Mouse (Mus musculus) hindbrain, postnatal 0 days (tissue): ENCODE measurements around the gene Ctbp1. TPM values are rescaled to one million over a fixed set of nuclear protein-coding genes. Genes with fewer than 3 reads are reported as not detected.

ENCODE experiments used
- ATAC-seq: fragments of 200-750 bp; cut with Nextera tagmentation; 2 replicates; pipeline ENCODE4 v1.8.0; 2017; ENCODE audit warnings: mild to moderate bottlenecking, moderate TSS enrichment, moderate library complexity
- DNase-seq: peaks from one replicate; pipeline ENCODE4 v3.0.0-alpha.2; 2015; ENCODE audit warnings: low spot score
- H3K27ac ChIP-seq: fragments of 300-500 bp; sonication (generic); 2 replicates; pipeline ENCODE4 v1.5.1; 2014; ENCODE audit warnings: mild to moderate bottlenecking
- H3K27me3 ChIP-seq: fragments of 300-500 bp; sonication (generic); 2 replicates; pipeline ENCODE4 v1.6.1; 2014; ENCODE audit warnings: low read length, mixed read lengths; ENCODE audit not compliant: insufficient read depth
- H3K36me3 ChIP-seq: fragments of 300-500 bp; sonication (generic); 2 replicates; pipeline ENCODE4 v1.6.1; 2014; ENCODE audit warnings: low read length, mixed read lengths; ENCODE audit not compliant: insufficient read depth
- H3K4me1 ChIP-seq: fragments of 300-500 bp; sonication (generic); 2 replicates; pipeline ENCODE4 v1.6.1; 2014; ENCODE audit warnings: antibody characterized with exemption, low read length, mixed read lengths; ENCODE audit not compliant: insufficient read depth
- H3K4me2 ChIP-seq: fragments of 300-500 bp; sonication (generic); 2 replicates; pipeline ENCODE4 v1.6.1; 2014; ENCODE audit warnings: low read depth, mild to moderate bottlenecking, low read length, moderate library complexity, mixed read lengths
- H3K4me3 ChIP-seq: fragments of 300-500 bp; sonication (generic); 2 replicates; pipeline ENCODE4 v1.5.1; 2014; ENCODE audit warnings: low read length
- H3K9ac ChIP-seq: fragments of 300-500 bp; sonication (generic); replicated peaks from 2 replicates; pipeline ENCODE4 v1.6.1; 2014; ENCODE audit warnings: mild to moderate bottlenecking, low read length, moderate library complexity, mixed read lengths
- H3K9me3 ChIP-seq: fragments of 300-500 bp; sonication (generic); 2 replicates; pipeline ENCODE4 v1.6.1; 2016; ENCODE audit warnings: low read length, mixed read lengths
- CTCF ChIP-seq: IDR thresholded peaks from 2 replicates; pipeline ENCODE4 v1.5.1; 2016; ENCODE audit warnings: antibody characterized with exemption, control low read depth, low read depth
- WGBS: fragments of 180-500 bp; shearing (Covaris S2); extraction: QIAGEN DNeasy Blood & Tissue Kit; methylation state at CpG from one replicate; pipeline ENCODE4 v1.1.7; 2014; 5-methylcytosine and 5-hydroxymethylcytosine counted together
- polyA plus RNA-seq: library from polyadenylated mRNA; unstranded; fragments of >200 nt; fragmentation: Nextera tagmentation; extraction: Ambion mirVana; gene quantifications from 2 replicates; pipeline ENCODE4 v1.2.1, GENCODE M21; 2015
- total RNA-seq: library from RNA; depleted of rRNA; stranded (reverse); fragments of >200 nt; gene quantifications from 2 replicates; pipeline ENCODE4 v1.2.3, GENCODE M21; 2014

Gene Ctbp1
- total and polyA plus RNA-seq, 2 experiments from 2014 or later: 378 to 519 TPM

GRCm38 (mm10) chr5:33217663-33218062, 57.1 kb downstream of the Ctbp1 start:
- no peak overlapping the region for H3K27ac ChIP-seq
- no peak overlapping the region for H3K9ac ChIP-seq
- no peak overlapping the region for H3K4me2 ChIP-seq
- ATAC-seq (no peak), DNase-seq (no peak)
- H3K27me3 ChIP-seq: no peaks in the 10 kb centered on the region
- no peak for TF ChIP-seq CTCF
- H3K9me3 ChIP-seq: no peaks in the 10 kb centered on the region
- no peaks in the 10 kb centered on the region for H3K36me3 ChIP-seq
- WGBS: 65% methylated on average over 3 of the region's 3 CpGs
- peaks cover 14% of the 10 kb centered on the region; the same call in 1 of the 2 replicates for H3K4me1 ChIP-seq
- H3K4me3 ChIP-seq: no peak overlapping the region

GRCm38 (mm10) chr5:33214723-33215122, 60.1 kb downstream of the Ctbp1 start:
- Histone ChIP-seq H3K4me2 (no peak overlapping the region), H3K27me3 (no peaks in the 10 kb centered on the region), H3K9me3 (no peaks in the 10 kb centered on the region), H3K27ac (no peak overlapping the region), H3K4me3 (no peak overlapping the region), H3K36me3 (no peaks in the 10 kb centered on the region), H3K9ac (no peak overlapping the region), H3K4me1 (peaks cover 10% of the 10 kb centered on the region; the same call in 1 of the 2 replicates)
- no peak for TF ChIP-seq CTCF
- ATAC-seq (no peak), DNase-seq (no peak)
- 66% methylated on average over 4 of the region's 4 CpGs for WGBS

- Histone ChIP-seq H3K4me2 (no peak overlapping the region), H3K27me3 (no peaks in the 10 kb centered on the region), H3K27ac (no peak overlapping the region), H3K4me3 (no peak overlapping the region), H3K36me3 (no peaks in the 10 kb centered on the region), H3K4me1 (no peaks in the 10 kb centered on the region), H3K9ac (no peak overlapping the region), H3K9me3 (no peaks in the 10 kb centered on the region)
- TF ChIP-seq CTCF: no peak
- 80% methylated on average over 5 of the region's 5 CpGs for WGBS
- no peak for ATAC-seq
- no peak for DNase-seq
Observed at GRCm38 (mm10) chr5:33211254-33211653, 63.5 kb downstream of the Ctbp1 start.

GRCm38 (mm10) chr5:33210515-33210914, 64.3 kb downstream of the Ctbp1 start:
- Histone ChIP-seq H3K36me3 (no peaks in the 10 kb centered on the region), H3K9me3 (no peaks in the 10 kb centered on the region), H3K9ac (no peak overlapping the region), H3K4me1 (no peaks in the 10 kb centered on the region), H3K4me2 (no peak overlapping the region), H3K27me3 (no peaks in the 10 kb centered on the region), H3K27ac (no peak overlapping the region), H3K4me3 (no peak overlapping the region)
- ATAC-seq: no peak
- 91% methylated on average over 3 of the region's 3 CpGs for WGBS
- no peak for DNase-seq
- TF ChIP-seq CTCF: no peak

GRCm38 (mm10) chr5:33208533-33209245, 66.1 kb downstream of the Ctbp1 start:
- DNase-seq: no peak
- no peaks in the 10 kb centered on the region for H3K9me3 ChIP-seq
- no peaks in the 10 kb centered on the region for H3K36me3 ChIP-seq
- no peak for TF ChIP-seq CTCF
- no peak overlapping the region for H3K4me3 ChIP-seq
- 69% methylated on average over 14 of the region's 14 CpGs for WGBS
- H3K27ac ChIP-seq: no peak overlapping the region
- no peak overlapping the region for H3K4me2 ChIP-seq
- H3K9ac ChIP-seq: no peak overlapping the region
- H3K27me3 ChIP-seq: no peaks in the 10 kb centered on the region
- no peak for ATAC-seq
- no peaks in the 10 kb centered on the region for H3K4me1 ChIP-seq

- TF ChIP-seq CTCF: no peak
- Histone ChIP-seq H3K4me2 (no peak overlapping the region), H3K27me3 (no peaks in the 10 kb centered on the region), H3K9ac (no peak overlapping the region), H3K9me3 (no peaks in the 10 kb centered on the region), H3K4me3 (no peak overlapping the region), H3K36me3 (no peaks in the 10 kb centered on the region), H3K27ac (no peak overlapping the region), H3K4me1 (no peaks in the 10 kb centered on the region)
- ATAC-seq (no peak), DNase-seq (no peak)
- 56% methylated on average over 9 of the region's 9 CpGs for WGBS
Observed at GRCm38 (mm10) chr5:33207136-33207535, 67.7 kb downstream of the Ctbp1 start.

- no peak for TF ChIP-seq CTCF
- DNase-seq: no peak
- no peaks in the 10 kb centered on the region for H3K36me3 ChIP-seq
- no peak overlapping the region for H3K4me3 ChIP-seq
- H3K9me3 ChIP-seq: no peaks in the 10 kb centered on the region
- H3K4me2 ChIP-seq: no peak overlapping the region
- 94% methylated on average over 7 of the region's 7 CpGs for WGBS
- no peak for ATAC-seq
- no peaks in the 10 kb centered on the region for H3K27me3 ChIP-seq
- no peak overlapping the region for H3K27ac ChIP-seq
- H3K4me1 ChIP-seq: no peaks in the 10 kb centered on the region
- H3K9ac ChIP-seq: no peak overlapping the region
Observed at GRCm38 (mm10) chr5:33206328-33206727, 68.5 kb downstream of the Ctbp1 start.
